Mouse (Mus musculus) intestine, embryonic 14.5 days (tissue): ENCODE measurements at regions not wholly inside any gene's neighbourhood (a gene's known extent, or its start where the extent isn't known, plus 50 kb on each side); places are given as distances from the start of the nearest gene placed in this dataset.
A peak's percentile ranks its signal among the peaks of the same experiment; 100 is the strongest.

Experiments
- ATAC-seq: fragments of 200-750 bp; cut with Nextera tagmentation; replicated peaks from 2 replicates; pipeline ENCODE4 v1.8.0; 2017; ENCODE audit warnings: low read depth, moderate number of reproducible peaks, moderate TSS enrichment, moderate library complexity; ENCODE audit not compliant: low FRiP score, low TSS enrichment
- DNase-seq: peaks from one replicate; pipeline ENCODE4 v3.0.0-alpha.2; 2018; ENCODE audit warnings: low spot score
- H3K27ac ChIP-seq: fragments of 300-500 bp; sonication (generic); 2 replicates; pipeline ENCODE4 v1.5.1; 2014; ENCODE audit warnings: low read depth, mild to moderate bottlenecking, control low read depth
- H3K27me3 ChIP-seq: fragments of 300-500 bp; sonication (generic); replicated peaks from 2 replicates; pipeline ENCODE4 v1.6.1; 2014; ENCODE audit warnings: low read length, control low read depth; ENCODE audit not compliant: control insufficient read depth, insufficient read depth
- H3K36me3 ChIP-seq: fragments of 300-500 bp; sonication (generic); 2 replicates; pipeline ENCODE4 v1.6.1; 2014; ENCODE audit warnings: low read length, control low read depth; ENCODE audit not compliant: control insufficient read depth, insufficient read depth
- H3K4me1 ChIP-seq: fragments of 300-500 bp; sonication (generic); replicated peaks from 2 replicates; pipeline ENCODE4 v1.6.1; 2014; ENCODE audit warnings: low read length, control low read depth, mixed read lengths; ENCODE audit not compliant: control insufficient read depth, insufficient read depth
- H3K4me2 ChIP-seq: fragments of 300-500 bp; sonication (generic); 2 replicates; pipeline ENCODE4 v1.6.1; 2014; ENCODE audit warnings: low read length
- H3K4me3 ChIP-seq: fragments of 300-500 bp; sonication (generic); 2 replicates; pipeline ENCODE4 v1.5.1; 2014; ENCODE audit warnings: low read depth, low read length, control low read depth, mixed read lengths
- H3K9ac ChIP-seq: fragments of 300-500 bp; sonication (generic); 2 replicates; pipeline ENCODE4 v1.6.1; 2014; ENCODE audit warnings: mild to moderate bottlenecking, low read length
- H3K9me3 ChIP-seq: fragments of 300-500 bp; sonication (generic); 2 replicates; pipeline ENCODE4 v1.6.1; 2016; ENCODE audit warnings: low read length, control low read depth; ENCODE audit not compliant: control insufficient read depth
- WGBS: fragments of 180-500 bp; shearing (Covaris S2); extraction: QIAGEN DNeasy Blood & Tissue Kit; methylation state at CpG from one replicate; pipeline ENCODE4 v1.1.7; 2014; 5-methylcytosine and 5-hydroxymethylcytosine counted together

DNA sequence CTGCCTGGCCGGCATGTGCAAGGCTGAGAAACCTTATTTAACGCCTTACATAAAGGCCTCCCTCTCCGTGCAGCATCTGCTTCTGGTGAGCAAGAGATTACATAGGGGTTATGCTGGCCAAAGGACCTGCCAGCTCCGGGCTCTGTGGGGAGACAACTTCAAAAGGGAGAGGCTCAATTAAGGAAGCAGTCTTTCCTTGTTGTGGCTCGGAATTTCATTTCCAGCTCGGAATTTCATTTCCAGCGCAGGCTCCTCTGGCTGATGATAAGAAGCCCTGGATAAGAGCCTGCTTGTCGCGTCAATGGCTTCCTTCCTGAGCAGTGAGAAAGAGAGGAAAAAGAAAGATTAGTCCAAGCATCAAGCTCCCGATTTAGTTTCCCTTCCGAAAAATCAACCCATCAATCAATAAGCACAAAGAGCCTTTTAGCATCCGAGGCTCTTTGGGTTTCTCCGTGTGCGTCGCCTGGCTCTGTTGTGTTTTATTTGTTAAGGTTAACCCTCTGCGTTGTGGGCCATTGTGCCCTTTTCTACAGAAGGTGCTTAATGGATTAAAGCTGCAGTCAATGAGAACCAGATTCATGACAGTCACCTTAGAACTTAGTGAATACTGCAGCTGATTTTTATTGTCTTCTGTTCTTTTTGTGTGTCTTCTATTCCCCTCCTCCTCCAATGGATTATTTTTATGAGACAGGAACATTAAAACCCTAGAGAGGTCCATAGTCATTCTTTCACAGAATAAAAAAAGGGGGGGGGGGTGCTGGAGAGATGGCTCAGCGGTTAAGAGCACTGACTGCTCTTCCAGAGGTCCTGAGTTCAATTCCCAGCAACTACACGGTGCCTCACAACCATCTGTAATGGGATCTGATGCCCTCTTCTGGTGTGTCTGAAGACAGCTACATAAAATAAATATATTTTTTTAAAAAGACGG, 218.3 kb downstream of the Myo1b start:
- no peaks in the 10 kb centered on the region for H3K36me3 ChIP-seq

DNA sequence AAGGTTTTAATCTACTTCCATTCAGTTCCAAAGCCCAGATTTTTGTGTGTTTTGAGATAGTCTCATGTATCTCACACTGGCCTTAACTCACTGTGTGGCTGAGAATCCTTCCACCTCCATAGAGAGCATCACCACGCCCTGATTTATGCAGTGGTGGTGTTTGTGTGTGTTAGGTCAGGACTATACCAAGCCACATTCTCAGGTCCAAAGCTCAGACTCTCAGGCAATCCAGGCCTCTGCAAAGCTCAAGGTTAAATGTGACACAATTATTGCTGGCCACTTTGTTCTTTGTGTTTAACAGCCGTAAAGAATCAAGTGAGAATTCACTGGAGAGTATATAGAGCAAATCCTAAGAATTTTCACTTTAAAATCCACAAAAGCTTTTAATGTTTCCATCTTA, 218.2 kb upstream of the Nabp1 start:
- Histone ChIP-seq H3K36me3 (no peaks in the 10 kb centered on the region), H3K27ac (no peak overlapping the region), H3K9ac (no peak overlapping the region), H3K27me3 (no peaks in the 10 kb centered on the region), H3K9me3 (no peaks in the 10 kb centered on the region), H3K4me3 (no peak overlapping the region), H3K4me2 (no peak overlapping the region), H3K4me1 (no peaks in the 10 kb centered on the region)
- no peak for ATAC-seq
- WGBS = 65% methylated on average over 2 of the region's 2 CpGs
- no peak for DNase-seq

More for the DNA sequence above, 218.3 kb downstream of the Myo1b start:
- H3K4me2 ChIP-seq = peak overlapping the region; percentile 20
- no peak overlapping the region for H3K4me3 ChIP-seq
- no peak for ATAC-seq
- no peak for DNase-seq
- H3K9me3 ChIP-seq = no peaks in the 10 kb centered on the region
- no peaks in the 10 kb centered on the region for H3K27me3 ChIP-seq
- no peak overlapping the region for H3K27ac ChIP-seq
- H3K4me1 ChIP-seq = no peaks in the 10 kb centered on the region
- WGBS = 24% methylated on average over 19 of the region's 19 CpGs
- no peak overlapping the region for H3K9ac ChIP-seq

DNA sequence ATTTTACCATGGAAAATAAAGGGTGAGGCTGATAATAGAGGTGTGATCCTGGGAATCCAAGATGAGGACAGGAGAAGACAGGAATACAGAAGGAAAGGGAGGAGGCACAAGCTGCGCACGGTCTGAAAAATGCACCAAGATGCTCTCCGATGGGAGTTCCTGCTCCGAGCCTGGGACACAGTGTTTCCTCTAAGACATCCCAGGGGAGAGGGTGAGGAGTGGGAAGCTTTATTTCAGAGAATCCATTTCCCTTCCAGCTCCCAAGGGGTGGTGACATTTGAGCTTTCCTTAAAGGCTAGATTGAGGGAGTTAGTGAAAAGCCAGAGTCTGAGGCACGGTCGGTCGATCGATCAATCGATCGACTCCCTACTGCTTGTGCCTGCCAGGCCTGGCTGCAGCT, 212.7 kb upstream of the Nabp1 start:
- Histone ChIP-seq H3K27me3 (no peaks in the 10 kb centered on the region), H3K9ac (no peak overlapping the region), H3K4me1 (no peaks in the 10 kb centered on the region), H3K9me3 (no peaks in the 10 kb centered on the region), H3K36me3 (no peaks in the 10 kb centered on the region), H3K4me2 (no peak overlapping the region), H3K27ac (no peak overlapping the region), H3K4me3 (no peak overlapping the region)
- 94% methylated on average over 10 of the region's 10 CpGs for WGBS
- DNase-seq (no peak), ATAC-seq (no peak)

DNA sequence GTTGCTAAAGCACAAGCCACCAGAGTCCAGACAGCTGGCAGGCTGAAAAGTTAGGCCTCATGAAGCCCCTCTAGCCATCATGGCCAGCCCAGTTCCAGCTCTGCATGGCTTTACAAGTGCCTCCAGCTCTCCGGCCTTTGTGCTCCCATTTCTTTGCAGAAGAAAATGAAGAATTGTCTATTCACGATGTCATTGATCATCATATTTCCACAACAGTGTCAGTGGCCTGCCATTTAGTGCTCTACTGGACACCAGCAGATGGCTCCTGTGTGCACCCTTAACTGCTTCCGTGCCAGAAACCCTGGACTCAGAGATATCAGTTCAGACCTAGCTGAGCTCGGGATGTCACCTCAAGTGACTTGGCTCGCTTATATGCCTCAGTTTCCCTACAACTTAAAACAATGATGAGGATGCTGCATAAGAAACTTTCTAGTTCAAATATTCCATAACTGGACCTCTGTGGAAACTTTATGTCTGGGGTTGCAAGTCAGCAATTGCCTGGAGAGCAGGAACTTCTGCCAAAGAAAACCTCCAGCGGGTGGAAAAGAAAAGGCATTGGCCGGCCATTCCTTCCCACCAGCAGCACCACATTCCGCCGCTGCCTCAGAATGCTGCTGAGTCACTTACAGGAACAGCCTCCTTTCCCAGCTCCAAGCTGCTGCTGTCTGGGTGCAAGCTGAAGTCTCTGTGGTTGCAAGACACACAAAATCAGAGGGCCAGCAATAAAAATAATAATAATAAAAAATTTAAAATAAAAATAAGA, 211.4 kb upstream of the Nabp1 start:
- Histone ChIP-seq H3K9me3 (no peaks in the 10 kb centered on the region), H3K4me3 (no peak overlapping the region), H3K27me3 (no peaks in the 10 kb centered on the region), H3K27ac (no peak overlapping the region), H3K9ac (no peak overlapping the region), H3K36me3 (no peaks in the 10 kb centered on the region), H3K4me2 (no peak overlapping the region), H3K4me1 (no peaks in the 10 kb centered on the region)
- DNase-seq = no peak
- ATAC-seq = no peak
- WGBS = 76% methylated on average over 9 of the region's 9 CpGs

DNA sequence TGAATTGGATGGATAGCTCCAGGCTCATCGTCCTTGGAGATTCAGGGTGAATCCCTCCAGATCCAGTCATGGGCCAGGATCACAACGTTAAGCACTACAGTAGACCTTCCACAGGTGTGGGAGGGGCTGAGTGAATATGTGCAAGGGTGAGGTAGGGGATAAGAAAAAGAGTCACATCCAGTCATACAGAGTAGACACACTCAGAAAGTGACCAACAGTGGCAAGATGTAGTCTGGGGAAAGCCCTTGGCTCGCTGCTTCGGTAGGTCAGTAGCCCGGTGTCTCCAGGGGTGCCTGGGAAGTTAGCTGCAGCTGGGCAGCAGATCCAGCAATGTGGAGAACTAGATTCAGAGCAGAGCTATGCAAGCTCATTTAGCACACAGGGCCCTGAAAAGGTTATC, 210.7 kb upstream of the Nabp1 start:
- Histone ChIP-seq H3K9me3 (no peaks in the 10 kb centered on the region), H3K36me3 (no peaks in the 10 kb centered on the region), H3K9ac (no peak overlapping the region), H3K4me1 (no peaks in the 10 kb centered on the region), H3K4me3 (no peak overlapping the region), H3K27me3 (no peaks in the 10 kb centered on the region), H3K4me2 (no peak overlapping the region), H3K27ac (no peak overlapping the region)
- ATAC-seq (no peak), DNase-seq (no peak)
- 80% methylated on average over 5 of the region's 5 CpGs for WGBS

DNA sequence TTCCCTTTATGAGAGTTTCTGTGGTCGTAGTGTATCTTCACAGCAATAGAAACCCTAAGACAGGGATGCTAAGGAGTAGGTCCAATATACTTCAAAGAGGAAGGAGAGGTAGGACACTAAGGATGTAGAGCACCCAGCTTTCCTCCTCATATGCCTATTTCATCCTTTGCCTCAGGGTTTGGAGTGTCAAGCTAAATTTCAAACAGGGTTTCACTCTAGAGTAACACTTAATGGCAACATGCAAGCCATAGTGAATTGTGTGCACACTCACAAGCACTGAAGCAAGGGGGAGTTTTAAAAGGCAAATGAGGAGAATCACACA, 210.0 kb upstream of the Nabp1 start:
- Histone ChIP-seq H3K27ac (no peak overlapping the region), H3K9ac (no peak overlapping the region), H3K27me3 (no peaks in the 10 kb centered on the region), H3K36me3 (no peaks in the 10 kb centered on the region), H3K4me1 (no peaks in the 10 kb centered on the region), H3K9me3 (no peaks in the 10 kb centered on the region), H3K4me3 (no peak overlapping the region), H3K4me2 (no peak overlapping the region)
- 50% methylated on average over 1 of the region's 1 CpGs for WGBS
- no peak for DNase-seq
- ATAC-seq = no peak

DNA sequence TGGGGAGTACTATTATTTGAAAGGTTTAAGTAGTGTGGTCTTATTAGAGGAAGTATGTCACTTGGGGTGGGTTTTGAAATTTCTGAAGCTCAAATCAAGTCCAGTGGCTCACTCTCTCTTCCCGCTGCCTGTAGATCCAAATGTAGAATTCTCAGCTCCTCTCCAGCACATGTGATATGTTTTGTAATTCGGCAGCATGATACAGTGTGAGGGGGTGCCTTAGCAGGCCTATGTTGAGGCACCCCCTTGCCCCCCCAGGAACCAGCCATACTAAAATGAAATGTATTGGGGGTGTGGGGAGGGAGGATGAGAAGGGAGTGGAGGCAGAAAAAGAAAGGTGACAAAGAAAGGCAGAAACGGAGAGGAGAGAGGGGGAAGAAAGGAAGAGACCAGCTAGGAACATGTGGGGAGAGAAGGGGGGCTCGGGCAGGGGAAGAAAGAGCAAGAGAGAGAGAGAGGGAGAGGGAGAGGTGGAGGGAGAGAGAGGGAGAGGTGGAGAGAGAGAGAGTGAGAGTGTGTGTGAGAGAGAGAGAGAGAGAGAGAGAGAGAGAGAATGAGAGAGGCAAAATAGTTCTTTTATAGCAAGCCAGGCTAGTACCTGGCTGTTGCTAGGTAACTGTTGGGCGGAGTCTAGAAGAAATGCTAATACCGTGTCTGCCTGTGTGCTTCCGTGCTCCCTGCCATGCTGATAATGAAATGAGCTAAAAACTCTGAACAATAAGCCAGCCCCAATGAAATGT, 209.4 kb upstream of the Nabp1 start:
- no peak overlapping the region for H3K4me2 ChIP-seq
- ATAC-seq (no peak; the same call in 1 of the 2 replicates), DNase-seq (no peak)
- no peak overlapping the region for H3K9ac ChIP-seq
- no peak overlapping the region for H3K4me3 ChIP-seq
- WGBS = 35% methylated on average over 7 of the region's 7 CpGs
- H3K9me3 ChIP-seq = no peaks in the 10 kb centered on the region
- H3K27me3 ChIP-seq = no peaks in the 10 kb centered on the region
- no peak overlapping the region for H3K27ac ChIP-seq
- H3K36me3 ChIP-seq = no peaks in the 10 kb centered on the region
- no peaks in the 10 kb centered on the region for H3K4me1 ChIP-seq

DNA sequence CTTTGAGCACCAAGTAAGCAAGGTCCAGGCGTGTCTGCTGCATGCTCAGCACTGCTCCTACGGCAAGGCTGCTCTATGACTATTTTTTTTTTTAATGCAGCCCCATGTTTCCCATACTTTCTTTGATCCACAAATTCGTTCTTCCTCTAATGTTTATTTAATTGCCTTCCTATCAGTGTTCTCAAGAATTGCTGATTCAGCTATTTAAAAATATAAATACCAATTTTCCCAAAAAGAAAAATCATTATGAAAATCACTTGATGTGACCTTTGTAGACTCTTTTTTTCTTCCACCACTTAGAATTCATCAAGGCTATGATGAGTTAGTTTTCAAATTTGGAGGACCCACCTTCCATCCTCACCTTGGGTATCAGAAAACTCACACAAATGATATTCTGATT, 208.5 kb upstream of the Nabp1 start:
- no peak for DNase-seq
- Histone ChIP-seq H3K4me3 (no peak overlapping the region), H3K9ac (no peak overlapping the region), H3K27me3 (no peaks in the 10 kb centered on the region), H3K36me3 (no peaks in the 10 kb centered on the region), H3K4me2 (no peak overlapping the region), H3K27ac (no peak overlapping the region), H3K9me3 (no peaks in the 10 kb centered on the region), H3K4me1 (no peaks in the 10 kb centered on the region)
- 81% methylated on average over 3 of the region's 3 CpGs for WGBS
- ATAC-seq = no peak
